Mouse (Mus musculus): ENCODE data around the gene Pex5l.
A peak's percentile ranks its signal among the peaks of the same experiment; 100 is the strongest.

Gene Pex5l

GRCm38 (mm10) chr3:33142901-33143461 is at the start of gene Pex5l:
Pex5l (minus strand) TSS chr3:33143247.
- DNase-seq (ENCODE audit: low spot score): peak; percentile 68

DNA sequence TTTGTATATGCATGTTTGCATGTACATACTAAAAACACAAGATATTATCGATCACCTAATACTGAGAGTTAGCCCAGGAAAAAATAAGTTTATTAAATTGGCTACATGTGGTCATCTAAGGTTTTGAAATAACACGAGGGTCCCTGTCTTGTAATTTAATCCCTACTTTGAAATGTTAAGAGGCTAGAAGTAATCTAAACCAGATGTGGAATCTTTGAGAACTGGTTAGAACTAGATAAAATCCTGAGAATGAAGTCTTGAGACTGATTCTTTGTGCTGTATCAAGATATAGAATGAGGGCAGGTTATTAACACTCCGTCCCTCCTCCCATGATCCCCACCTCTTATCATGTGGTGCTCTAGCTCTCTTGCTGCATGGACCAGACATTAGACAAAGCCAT is 22.1 kb upstream of the Pex5l start:
- no peak for DNase-seq (ENCODE audit: low spot score)

DNA sequence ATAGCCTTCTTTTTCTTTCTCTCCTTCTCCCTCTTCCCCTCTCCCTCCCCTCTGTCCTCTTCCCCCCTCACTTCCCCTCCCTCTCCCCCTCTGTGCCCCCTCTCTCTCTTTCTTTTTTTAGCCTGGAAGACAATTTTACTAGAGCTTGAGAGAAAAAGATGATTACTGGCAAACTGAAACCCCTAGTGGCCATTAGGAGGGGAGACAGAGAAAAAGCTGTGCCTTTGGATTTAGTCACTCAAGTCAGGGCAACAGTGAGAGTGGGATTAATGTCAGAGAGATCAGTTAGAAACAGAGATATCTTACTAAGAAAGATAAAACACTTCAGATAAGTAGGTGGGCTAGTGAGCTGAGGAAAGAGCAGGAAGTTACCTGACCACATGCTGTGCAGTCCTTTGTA is 20.8 kb upstream of the Pex5l start:
- DNase-seq (ENCODE audit: low spot score): no peak

DNA sequence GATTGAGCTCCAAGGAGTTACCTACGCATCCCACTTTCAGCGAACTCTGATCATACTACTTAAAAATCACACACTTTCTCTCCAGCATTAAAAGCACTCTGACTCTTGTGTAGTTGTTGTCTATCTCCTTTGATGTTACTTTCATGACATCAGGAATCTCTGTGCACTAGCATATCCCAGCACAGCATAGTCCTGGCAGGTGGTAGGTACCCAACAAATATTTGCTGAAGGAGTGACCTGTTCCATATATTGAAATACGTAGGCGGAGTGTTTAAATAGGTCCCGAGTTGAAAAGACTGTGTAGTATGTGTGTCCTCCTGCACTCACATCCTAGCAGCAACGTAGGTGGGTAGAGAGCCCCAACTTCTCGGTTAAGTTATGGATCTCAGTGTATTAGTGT is 545 bp upstream of the Pex5l start:
- DNase-seq (ENCODE audit: low spot score): no peak

DNA sequence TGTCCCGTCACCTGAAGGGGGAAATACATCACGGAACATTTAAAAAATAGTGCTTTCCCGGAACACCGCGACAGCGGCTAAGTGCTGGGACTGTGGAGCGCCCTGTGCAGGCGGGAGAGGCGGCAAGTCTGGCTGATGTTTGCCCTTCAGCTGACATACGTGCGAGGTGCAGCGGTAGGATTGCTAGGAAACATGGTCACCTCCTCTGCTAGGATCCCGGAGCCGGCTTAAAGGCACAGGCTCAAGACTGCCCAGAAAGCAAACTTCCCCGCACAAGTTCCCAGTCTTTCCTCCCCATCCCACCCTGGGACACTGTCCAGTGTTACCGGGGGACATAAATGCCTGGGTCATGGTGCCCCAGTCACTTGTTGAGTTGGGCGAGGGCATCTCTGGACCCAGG is 649 bp downstream of the Pex5l start:
- DNase-seq (ENCODE audit: low spot score): no peak

- DNase-seq (ENCODE audit: low spot score): no peak
These were observed 13.1 kb downstream of the Pex5l start for GRCm38 (mm10) chr3:33129944-33130343.

- DNase-seq (ENCODE audit: low spot score): no peak
These were observed 18.3 kb downstream of the Pex5l start for GRCm38 (mm10) chr3:33124796-33125195.

DNA sequence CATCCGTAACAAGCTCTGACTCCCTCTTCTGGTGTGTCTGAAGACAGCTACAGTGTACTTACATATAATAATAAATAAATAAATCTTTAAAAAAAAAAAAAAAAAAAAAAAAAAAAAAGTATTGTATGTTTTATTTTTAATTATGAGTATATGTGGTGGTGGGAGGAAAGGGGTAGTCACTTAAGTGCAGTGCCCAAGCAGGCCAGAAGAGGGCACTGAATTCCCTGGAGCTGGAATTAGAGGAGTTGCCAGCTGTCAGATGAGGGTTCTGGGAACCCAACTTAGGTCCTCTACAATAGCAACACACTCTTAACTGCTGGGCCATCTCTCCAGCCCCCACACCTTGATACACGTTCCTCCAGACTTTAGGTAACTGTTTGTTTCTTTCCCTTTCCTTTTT is 37.3 kb downstream of the Pex5l start:
- DNase-seq (ENCODE audit: low spot score): no peak

GRCm38 (mm10) chr3:33103501-33103900 is 39.5 kb downstream of the Pex5l start:
- no peak for DNase-seq (ENCODE audit: low spot score)

DNA sequence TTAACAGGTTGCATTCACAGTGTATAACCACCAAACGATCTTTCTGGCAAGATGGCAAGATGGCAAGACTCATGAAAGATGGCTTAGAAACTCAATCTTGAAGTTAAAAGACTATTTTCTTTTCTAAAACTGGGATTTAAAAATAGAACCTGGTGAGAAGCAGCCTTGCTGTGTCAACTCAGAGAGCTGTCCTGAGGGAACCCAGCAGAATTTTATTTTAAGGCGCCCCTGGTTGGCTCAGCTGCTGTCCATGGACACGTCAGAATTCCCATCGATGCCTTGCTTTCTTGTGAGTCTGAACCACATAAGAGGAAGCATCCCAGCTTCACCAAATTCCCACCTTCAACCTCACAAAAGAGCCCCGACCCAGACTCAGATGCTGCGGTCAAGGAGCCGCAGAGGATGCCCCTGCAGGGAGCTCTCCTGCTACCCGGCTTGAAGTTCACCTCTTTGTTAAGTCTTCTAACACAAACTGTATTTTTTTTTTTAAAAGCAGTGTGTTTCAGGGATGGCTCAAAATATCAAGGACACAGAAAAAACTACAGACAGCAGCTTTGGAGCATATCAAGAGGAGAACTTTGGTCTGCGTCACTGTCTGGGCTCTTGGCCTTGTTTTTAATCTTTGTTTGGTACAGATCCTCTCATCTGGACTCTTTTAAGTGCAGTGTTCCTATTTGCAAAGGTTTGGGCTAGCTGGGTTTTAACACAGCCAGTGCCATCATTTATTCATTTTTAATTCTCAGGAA is 44.3 kb downstream of the Pex5l start:
- DNase-seq (ENCODE audit: low spot score): no peak

GRCm38 (mm10) chr3:33093646-33094045 is 49.4 kb downstream of the Pex5l start:
- DNase-seq (ENCODE audit: low spot score): no peak

GRCm38 (mm10) chr3:33090001-33090400 is 53.0 kb downstream of the Pex5l start:
- DNase-seq (ENCODE audit: low spot score): no peak

DNA sequence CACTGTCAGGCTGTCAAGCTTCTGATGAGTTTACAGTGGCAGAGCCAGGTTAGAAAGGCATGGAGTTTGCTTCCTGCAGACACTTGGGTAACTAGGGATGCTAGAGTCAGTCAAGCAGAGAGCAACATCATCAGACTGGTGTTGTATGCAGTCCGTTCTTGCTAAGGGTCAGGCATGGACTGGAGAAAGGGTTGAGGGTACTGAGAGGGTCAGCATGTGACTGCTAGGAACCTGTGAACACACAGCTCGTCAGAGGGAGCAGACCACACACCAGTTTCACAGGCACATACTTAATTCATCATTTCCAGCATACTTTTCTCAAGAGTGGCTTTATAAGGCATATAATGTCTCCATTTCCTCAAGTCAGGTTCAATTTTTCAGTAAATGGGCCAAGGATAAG is 53.6 kb downstream of the Pex5l start:
- DNase-seq (ENCODE audit: low spot score): no peak

GRCm38 (mm10) chr3:33088276-33088675 is 54.8 kb downstream of the Pex5l start:
- no peak for DNase-seq (ENCODE audit: low spot score)

GRCm38 (mm10) chr3:33082806-33083338 is 60.2 kb downstream of the Pex5l start:
- no peak for DNase-seq (ENCODE audit: low spot score)

GRCm38 (mm10) chr3:33081793-33082192 is 61.3 kb downstream of the Pex5l start:
- DNase-seq (ENCODE audit: low spot score): no peak

DNA sequence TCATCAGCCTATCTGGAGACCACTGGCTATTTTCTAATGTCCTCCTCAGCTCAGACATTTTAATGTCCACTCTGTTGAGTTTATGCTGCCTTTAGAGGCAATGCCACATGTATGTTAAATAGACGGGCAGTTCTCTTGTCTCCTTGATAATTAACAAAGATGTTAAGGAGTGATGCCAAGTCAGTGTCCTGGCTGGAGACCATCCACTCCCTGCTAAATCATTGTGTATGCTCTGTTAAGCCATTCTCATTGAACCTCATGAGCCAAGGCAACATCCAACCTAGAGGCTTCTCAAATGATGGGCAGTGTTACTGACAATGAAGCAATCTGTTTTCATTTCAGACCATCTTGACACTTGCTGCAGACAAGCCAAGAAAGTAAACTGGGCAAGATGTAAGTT is 63.4 kb downstream of the Pex5l start:
- DNase-seq (ENCODE audit: low spot score): no peak

GRCm38 (mm10) chr3:33079171-33079570 is 63.9 kb downstream of the Pex5l start:
- DNase-seq (ENCODE audit: low spot score): no peak

DNA sequence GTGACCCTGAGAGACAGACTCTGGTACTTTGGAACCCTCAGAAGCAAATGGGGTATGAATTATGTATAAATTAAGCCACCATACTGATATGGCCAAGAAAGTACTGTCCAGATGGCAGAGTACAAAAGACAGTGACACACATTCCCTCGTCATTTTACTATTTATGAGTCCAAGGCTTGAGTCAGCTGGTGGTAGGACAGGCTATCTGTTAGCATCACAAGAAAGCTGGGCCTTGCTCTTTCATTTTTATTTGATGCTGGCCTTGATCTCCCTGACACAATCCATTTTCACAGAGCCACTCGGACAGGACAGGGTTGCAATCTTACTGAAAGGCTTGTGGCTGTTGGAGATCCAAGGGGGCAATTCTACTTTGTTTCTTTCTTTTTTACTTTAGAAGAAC is 67.4 kb downstream of the Pex5l start:
- DNase-seq (ENCODE audit: low spot score): no peak

GRCm38 (mm10) chr3:33074266-33074981 is 68.6 kb downstream of the Pex5l start:
- no peak for DNase-seq (ENCODE audit: low spot score)

DNA sequence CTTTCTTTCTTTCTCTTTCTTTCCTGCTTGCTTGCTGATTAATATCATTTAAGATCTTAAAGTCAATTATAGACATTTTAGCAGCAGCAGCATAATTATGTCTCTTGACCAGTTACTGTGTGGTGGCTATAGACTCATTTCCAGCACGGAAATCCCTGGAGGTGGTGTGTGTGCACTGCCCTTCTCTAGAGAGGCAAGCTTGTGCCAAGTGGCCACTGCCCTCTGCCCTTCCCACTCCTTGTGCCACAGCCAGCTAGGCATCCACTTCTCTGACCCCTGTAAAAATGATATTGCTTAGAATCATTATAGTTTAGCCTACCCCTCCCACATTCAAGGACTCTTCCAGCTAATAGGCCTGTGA is 69.2 kb downstream of the Pex5l start:
- no peak for DNase-seq (ENCODE audit: low spot score)

DNA sequence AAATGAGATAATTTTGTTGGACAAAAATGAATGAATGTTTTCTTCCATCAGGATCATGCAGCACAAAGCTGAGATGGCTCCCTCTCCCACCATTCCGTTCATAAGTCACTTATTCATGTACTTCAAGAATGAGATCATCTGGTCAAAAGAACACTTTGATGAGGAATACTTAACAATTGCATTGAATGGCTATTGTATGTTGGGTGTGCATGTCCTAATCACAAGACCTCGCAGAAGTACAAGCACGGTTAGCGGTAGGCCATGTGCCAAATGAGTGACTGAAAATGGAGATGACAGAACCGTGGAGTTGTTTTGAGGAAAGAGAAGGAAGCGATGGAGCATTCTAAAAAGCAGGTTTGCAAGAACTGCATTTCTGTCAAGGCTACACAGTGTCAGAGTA is 72.3 kb downstream of the Pex5l start:
- DNase-seq (ENCODE audit: low spot score): peak; percentile 51

DNA sequence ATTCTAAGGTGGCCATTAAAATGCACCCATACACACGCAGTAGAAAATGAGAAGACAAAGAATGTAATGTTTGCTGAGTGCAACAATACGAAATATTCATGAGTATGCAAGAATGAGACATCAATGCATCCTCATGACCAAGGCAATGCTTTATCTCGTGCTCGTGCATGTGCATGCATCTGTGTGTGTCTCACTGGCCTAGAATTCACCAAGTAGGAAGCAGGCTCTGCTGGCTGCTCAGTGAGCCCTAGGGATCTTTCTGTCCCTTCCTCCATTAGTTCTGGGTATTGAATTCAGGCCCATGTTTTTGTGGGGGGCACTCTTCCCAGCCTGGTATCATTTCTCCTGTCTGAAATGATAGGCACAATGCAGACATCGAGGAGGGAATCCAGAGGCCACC is 74.9 kb downstream of the Pex5l start:
- DNase-seq (ENCODE audit: low spot score): no peak
